Mouse (Mus musculus) gastrocnemius, postnatal 14 days (tissue): ENCODE data around the gene Glb1. TPM values are rescaled to one million over a fixed set of nuclear protein-coding genes. Genes with fewer than 3 reads are reported as not detected.

Experiments
- DNase-seq: peaks from one replicate; pipeline ENCODE4 v3.0.0; 2021; ENCODE audit warnings: mixed read lengths
- intact Hi-C: fragments of 180-260 bp; cut with DNase I; formaldehyde crosslinking; loops from one replicate; pipeline ENCODE4 v1.15.1; 2025; ENCODE audit warnings: low total_unique reads
- total RNA-seq, 2 experiments: library from RNA; stranded (reverse); gene quantifications; 2 replicates each; pipeline ENCODE4 v1.2.3; 2021

Glb1 gene
- total RNA-seq, 2 experiments from 2014 or later = 9.9 to 10.3 TPM

DNA sequence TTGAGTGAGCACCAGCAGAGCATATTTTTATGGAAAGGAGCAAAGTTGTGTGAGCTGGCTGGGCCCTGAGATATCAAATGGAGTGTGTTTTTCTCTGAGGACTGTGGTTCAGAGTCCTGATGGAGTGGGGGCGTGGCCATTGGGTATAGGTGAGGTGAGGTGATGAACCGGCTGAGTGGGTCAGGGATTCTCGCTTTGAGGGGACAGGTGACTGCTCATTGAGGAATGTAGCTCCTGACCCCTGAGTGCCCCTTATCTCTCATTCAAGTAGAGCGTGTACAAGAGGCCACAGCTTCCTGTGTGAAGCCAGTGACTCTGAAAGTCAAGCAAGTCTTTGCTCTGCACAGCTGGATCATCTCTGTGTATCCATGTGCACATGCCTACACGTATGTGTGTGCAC lies 25.3 kb downstream of the Glb1 start:
- DNase-seq = no peak
- intact Hi-C loops = no loop called here

DNA sequence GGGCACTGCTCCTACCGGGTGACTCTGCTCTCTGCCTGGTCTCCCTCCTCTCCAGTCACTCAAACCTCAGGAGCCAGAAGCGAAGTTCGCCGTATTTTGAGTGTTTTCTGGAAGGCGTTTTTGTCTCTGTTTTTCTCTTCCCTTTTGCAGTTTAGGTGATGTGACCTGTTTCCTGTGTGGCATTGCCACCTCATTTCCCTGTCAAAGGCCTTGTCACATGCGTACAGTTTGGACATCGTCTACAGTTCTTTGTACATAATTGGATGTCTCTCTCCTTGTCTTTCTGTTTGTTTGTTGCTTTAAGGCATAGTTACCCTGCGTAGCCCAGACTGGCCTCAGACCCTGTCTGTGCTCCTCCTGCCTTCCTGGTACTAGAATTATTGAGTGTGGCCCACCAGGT lies 26.5 kb downstream of the Glb1 start:
- no peak for DNase-seq
- intact Hi-C loops = no loop called here

DNA sequence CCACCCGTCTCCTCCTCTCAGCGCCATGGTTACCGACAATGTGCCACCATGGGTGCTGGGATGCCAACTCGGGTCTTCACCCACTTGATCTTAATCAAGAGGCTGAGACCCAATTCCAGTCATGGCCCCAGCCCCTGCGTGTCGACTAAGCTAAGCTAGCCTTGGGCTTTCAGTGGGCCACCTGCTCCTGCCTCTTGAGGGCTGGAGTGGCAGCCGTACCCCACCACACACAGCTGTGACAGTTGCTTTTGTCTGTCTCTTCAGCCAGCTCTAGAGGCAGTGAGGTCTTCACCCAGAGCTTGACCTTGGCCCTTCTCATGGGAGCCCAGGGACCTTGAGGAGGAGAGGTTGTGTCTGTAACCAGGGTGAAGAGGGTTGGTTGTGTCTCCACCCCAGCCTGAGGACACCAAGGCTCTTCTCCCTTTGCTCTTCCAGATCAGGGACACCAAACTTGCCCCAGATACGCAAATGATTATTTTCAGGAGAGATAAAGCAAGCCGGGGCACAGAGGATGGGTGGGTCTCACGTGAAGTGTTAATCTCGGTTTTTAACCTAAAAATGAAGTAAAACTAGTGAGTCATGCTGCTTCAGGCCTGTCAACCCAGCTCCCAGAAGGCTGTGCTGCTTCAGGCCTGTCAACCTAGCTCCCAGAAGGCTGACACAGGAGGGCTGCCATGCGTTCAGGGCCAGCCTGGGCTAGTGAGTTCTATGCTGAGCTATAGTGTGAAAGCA lies 27.4 kb downstream of the Glb1 start:
- intact Hi-C loops = no loop called here
- no peak for DNase-seq

DNA sequence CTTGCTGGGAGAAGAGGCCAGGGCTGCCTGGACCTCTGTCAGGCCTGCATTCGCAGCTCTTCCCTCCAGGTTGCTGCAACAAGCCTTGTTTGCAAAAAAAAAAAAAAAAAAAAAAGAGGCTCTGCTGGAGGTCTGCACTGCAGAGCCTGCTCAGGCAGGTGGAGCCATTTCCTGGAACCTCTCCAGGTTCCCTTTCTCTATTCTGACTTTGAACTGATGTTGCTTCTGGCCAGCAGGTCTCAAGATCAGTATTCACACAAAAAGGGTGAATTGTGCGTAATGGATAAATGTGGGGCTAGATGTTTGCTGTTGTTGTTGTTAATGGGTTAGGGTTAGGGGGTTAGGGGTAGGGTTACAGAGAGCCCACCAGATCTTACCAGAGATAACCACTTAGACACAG lies 34.8 kb downstream of the Glb1 start:
- intact Hi-C loops = no loop called here
- DNase-seq = no peak

DNA sequence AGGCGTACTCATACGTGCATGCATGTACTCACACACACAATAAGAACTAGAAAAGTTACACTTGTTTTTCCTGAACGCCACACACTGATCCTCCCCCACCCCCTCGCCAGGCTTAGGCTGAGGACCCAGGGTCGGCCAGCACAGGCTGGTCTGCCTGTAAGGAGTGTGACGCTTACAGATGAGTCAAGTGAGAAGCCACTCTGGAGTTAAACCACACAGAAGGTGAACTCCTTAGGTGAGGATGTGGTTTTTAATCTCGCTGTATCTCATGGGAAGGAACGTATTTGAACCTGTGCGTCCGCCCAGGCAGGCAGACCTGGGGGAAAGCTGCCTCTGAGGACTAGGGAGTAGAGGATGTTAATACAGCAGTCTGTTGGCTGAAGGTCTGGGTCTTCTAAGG lies 39.7 kb downstream of the Glb1 start:
- intact Hi-C loops = no loop called here
- no peak for DNase-seq

DNA sequence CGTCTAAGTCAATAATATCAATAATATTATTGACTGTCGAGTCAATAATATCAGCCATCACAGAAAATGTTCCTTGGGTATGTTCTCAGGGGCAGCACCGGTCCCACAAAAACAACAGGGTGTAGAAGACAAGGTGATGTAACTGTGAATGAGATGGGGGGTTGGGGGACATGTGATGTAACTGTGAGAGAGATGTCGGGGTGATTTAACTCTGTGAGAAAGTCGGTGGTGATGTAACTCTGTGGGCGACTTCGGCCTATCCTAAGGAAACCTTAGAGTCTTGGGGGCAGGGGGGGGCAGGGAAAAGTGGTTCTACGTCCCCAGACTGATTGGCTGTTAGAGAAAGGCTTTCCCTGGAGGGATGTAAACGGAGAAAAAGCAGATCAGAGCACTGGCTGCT lies 41.3 kb downstream of the Glb1 start:
- intact Hi-C loops = no loop called here
- no peak for DNase-seq

DNA sequence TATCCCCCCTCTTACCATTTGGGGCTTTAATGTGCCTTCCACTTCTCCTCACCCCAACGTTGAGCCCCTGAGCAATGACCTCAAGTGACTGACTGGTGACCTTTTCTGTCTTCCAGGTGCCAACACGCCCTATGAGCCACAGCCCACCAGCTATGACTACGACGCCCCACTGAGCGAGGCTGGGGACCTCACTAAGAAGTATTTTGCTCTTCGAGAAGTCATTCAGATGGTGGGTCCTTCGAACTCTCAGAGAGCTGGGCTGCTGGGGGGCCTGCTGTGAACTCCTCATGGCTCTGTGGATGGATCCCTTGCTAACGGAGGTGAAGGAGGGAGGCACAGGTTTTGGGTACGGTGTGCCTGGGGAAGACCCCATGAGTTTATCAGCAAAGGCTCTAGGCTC lies 42.0 kb downstream of the Glb1 start:
- intact Hi-C loops = no loop called here

DNA sequence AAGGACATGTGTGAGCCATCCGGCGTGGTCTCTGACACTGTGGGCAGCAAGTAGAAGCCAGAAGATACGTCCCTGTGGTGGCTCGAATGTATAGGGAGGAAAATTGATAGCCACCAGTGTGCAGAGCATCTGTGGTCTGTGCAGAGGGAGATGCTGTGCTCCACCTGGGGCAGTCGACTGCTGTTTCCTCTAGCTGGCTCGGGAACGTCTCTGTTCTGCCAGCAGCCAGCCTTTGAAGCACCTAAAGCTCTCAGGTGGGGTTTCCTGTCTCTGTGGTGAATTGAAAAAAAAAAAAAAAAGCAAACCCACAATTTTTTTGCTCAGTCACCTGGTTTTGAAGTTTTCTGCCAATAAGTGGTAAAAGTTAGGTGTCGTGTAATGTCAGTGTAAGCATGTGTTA lies 42.5 kb downstream of the Glb1 start:
- DNase-seq = no peak

More for the DNA sequence above, 42.0 kb downstream of the Glb1 start:
- no peak for DNase-seq

DNA sequence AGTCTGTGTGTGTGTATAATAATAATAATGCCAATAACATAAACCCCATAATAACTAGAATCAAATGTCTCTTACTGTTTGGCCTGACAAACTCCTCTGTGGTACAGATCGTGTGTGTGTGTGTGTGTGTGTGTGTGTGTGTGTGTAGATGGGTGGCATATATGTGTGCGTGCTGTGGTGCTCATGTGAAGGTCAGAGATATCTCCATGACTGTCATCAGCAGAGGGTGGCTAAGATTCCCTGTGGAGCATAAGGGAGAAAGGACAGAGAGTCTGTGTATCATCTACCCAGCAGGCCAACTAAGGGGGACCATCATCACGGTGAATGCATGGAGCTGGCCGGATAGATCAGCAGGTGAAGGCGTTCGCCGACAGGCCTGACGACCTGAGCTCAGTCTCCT lies 46.0 kb downstream of the Glb1 start:
- intact Hi-C loops = no loop called here
- no peak for DNase-seq

More for the DNA sequence above, 42.5 kb downstream of the Glb1 start:
- intact Hi-C loops = no loop called here

DNA sequence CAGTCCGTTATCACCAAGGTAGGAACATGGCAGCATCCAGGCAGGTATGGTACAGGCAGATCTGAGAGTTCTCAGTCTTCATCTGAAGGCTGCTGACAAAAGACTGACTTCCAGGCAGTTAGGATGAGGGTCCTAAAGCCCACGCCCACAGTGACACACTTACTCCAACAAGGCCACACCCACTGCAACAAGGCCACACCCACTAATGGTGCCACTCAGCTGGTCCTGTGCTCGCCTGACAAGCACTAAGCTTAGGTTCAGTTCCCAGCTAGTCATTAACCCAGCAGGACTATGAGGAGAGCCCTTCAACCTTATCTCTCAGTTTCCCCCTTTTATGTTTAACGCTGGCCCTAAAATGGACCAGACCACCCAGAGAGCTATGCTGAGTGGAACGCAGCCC lies 47.8 kb downstream of the Glb1 start:
- no peak for DNase-seq
- intact Hi-C loops = no loop called here

DNA sequence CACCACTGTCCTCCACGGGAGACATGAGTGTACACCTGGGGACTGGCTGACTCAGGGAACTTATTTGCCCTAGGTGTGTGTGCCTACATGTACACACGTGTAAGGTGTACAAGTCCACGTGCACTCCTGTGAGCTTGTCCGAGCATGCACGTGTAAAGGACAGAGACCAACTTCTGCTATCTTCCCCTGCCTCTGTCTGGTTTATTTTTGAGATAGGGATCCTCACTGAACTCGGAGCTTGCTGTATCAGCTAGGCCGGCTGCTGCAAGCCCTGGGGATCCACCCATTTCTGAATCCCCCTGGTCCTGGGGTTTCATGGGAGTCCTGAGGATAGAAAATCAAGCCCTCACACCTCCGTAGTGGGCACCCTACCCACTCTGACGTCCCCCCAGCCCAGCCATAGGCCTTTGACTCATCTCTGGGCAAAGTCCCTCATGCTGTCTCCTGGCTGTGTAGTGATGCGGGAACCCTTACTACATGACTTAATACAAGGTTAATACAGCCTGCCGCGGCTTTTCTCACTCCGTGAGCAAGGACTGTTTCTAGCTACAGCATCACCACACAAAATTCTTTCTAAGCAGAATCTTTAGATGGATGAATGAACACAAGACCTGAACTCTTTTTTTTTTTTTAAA lies 48.4 kb downstream of the Glb1 start:
- DNase-seq = no peak
- intact Hi-C loops = no loop called here

DNA sequence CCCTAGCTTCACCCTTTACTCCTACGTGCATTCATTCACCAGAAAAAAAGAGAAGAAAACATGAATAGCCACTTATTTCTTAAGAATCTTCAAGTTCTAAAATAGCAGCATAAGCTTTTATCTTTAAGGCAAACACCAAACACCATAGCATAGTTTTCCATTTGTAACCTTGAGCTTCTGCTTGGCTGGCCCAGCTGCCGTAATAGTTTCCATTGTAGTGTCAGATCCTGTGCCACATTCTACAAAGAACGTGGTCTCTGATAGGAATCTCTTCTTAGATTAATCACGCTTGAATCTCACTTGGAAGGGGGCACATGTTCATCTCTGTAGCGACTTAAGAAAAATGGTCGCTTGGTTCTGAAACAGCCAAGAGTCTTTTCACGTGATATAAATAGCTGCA lies 50.7 kb downstream of the Glb1 start:
- DNase-seq = no peak
- intact Hi-C loops = no loop called here

DNA sequence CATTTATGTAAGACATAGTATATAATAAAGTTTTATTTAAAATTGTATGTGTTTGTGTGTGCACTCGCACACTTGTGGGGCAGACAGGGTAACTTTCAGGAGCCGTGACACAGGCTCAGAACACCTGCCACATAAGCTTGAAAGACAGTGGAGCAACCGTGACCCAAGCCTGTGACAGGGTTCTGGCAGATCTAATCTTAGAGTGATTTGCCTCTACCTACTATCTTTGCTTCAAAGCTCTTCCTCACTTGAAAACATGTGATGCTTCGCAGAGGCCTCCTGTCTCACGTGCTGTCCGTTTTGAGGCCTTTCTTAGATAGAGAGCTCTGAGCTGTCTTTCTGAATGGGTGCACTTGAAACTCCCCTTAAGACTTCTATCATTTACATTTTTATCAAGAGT lies 51.5 kb downstream of the Glb1 start:
- no peak for DNase-seq
- intact Hi-C loops = no loop called here

DNA sequence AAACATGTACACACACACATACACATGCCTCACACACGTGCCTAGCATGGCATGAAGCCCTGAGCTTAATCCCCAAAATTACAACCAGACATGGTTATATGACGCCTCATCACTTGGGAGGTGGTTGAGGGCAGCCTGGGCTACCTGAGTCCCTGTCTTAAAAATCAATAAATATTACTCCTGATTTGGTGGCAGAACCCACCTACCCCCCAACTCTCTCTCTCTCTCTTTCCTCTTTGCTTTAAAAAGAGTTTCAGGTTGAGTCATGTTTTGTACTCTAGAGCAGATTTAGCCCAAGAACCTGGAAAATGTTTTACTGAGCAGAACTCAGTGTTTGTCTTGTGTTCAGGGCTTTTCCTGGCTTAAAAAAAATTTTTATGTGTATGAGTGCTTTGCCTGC lies 54.5 kb downstream of the Glb1 start:
- DNase-seq = no peak
- intact Hi-C loops = no loop called here

DNA sequence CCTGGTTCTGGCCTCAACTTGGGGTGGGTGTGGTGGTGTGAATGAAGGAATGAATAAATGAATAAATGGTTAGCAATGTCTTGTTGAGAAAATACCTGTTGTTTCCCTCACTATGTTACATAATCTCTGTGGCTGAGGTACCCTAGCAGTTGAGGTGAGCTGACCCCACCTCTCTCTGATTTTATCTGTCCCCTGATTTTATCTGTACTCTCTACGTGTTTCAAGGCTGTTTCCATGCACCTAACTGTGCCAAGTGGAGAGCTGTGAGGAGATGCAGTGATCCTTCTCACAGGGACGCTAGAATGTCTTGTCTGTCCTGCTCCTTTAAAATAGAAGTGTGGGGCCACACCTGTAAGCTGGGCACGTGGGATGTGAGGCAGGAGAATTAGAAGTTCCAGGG lies 57.6 kb downstream of the Glb1 start:
- DNase-seq = no peak
- intact Hi-C loops = no loop called here

DNA sequence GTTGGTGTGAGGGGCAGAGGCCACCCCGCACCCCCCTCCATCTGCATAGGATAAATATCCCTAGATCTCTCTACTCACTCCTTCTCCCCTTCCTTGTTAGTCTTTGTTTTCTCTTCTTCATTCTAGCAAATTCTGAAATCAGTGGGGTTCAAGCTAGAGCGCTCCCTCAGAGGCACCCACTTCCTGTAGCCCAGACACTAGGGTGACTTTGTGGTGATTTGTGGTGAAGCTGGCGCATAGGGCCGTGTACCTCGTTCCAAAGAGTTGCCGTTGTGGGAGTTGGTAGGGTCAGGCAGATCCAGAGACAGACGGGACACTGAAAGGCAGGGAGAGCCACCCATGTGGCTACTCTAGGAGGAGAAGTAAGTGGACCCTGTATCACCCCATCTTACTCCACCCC lies 61.7 kb downstream of the Glb1 start:
- intact Hi-C loops = no loop called here
- DNase-seq = no peak

DNA sequence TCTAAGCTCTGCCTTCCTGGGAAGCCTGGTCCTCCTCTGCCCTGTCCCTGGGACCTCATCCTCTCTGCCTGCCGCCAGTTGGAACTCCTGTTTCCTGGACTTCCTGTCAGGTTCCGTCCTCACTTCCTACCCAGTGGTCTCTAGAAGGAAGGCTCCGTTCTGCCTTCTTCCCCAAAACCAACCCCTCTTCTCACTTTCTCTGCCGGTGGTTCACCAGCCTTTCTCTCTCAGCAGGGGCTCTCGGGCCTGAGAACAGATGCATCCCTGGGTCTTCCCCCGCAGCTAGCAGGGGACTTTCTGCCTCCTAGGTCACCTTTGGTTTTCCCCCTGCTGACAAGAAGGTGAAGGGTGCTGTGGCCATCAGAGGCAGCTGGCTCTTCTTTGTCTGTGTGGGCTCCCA lies 64.6 kb downstream of the Glb1 start:
- DNase-seq = no peak
- intact Hi-C loops = no loop called here

DNA sequence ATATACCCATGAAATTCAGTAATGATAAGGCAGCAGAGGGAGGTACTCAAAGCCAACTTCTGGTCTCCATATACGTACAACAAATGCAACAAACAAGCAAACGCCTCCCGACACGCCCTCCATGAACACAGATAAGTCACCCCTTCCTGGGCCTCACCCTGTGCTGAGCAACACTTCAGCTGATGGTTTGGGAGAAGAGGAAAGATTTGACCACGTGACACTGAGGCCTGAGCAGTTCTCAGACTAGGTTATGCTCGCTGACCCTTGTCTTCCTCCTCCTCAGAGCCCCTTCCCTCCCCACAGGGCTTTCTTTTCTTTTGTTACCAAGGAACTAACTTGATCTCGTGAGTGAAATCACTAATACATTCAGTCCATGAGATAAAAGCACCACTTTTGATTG lies 66.0 kb downstream of the Glb1 start:
- DNase-seq = no peak
- intact Hi-C loops = no loop called here

DNA sequence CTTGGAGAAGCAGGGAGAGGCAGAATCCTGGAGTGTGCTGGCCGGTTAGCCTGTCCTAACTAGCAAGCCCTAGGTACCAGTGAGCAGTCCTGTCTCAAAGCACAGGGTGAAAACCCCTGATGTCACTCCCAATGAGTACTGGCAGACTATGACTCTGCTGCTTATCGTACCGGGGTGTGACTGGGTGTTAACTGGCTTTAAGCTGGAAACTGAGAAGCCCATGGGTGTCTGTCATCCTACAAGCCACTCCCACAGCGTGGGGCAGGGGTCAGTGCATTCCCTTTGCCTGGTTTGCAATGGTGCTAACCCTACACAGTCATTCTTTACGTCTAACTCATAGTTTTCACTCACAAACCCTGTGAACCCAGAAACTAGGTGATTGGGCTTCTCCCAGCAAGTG lies 67.3 kb downstream of the Glb1 start:
- intact Hi-C loops = no loop called here
- DNase-seq = no peak

DNA sequence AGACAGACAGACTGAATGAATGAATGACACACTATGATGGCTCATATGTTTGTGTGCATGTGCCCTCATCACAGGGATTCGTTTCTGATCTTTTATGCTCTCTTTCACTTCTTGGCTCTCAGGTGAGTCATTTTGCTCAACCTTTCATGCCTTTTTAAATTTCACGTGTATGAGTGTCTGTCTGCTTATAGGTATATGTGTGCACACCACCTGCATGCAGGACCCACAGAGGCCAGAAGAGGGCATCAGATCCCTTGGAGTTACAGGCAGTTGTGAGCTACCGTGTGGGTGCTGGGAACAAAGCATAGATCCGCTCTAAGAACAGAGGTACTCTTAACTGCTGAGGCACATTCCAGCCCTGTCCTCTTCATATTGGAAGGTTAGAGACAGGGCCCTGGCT lies 67.8 kb downstream of the Glb1 start:
- intact Hi-C loops = no loop called here
- DNase-seq = no peak

DNA sequence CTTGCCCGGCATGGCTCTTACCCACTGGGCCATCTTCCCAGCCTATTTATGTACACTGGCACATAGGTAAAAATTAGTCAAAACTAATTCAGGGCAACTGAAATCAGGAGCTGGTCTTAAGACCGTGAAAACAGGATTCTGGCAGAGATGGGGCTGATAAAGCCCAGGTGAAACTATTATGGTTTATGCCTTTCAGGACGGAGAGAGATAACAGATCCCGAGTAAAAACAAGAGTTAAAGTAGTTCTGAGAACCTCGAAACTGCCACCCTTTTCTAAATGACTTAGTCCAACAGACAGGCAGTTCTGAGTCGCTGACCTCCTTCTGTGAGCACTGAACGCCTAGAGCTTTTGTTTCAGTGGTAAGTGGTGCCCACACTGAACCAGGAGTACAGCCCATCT lies 71.0 kb downstream of the Glb1 start:
- no peak for DNase-seq
- intact Hi-C loops = no loop called here

DNA sequence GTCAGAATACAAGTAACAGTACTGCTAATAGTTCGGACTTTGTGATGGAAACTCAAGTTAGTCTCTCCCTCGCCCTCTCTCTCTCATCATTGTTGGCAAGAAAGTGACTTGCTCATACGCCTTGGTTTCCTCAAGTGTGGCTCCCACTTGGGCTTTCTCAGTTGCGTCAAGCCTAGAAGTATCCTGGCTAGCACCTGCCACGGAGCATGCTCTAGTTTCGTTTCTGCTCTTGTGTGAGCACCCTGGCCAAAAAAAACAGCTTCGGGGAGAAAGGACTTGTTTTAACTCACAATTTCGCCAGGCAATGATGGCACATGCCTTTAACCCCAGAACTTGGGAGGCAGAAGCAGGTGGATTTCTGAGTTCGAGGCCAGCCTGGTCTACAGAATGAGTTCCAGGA lies 76.1 kb downstream of the Glb1 start:
- DNase-seq = no peak
- intact Hi-C loops = no loop called here
